Mouse (Mus musculus) hindbrain, embryonic 14.5 days (tissue): ENCODE measurements around the gene Nek2. TPM values are rescaled to one million over a fixed set of nuclear protein-coding genes. Genes with fewer than 3 reads are reported as not detected.

ENCODE experiments used
- ATAC-seq: fragments of 200-750 bp; cut with Nextera tagmentation; 2 replicates; pipeline ENCODE4 v1.8.0; 2017; ENCODE audit warnings: moderate number of reproducible peaks, mild to moderate bottlenecking, moderate TSS enrichment, moderate library complexity; ENCODE audit not compliant: low FRiP score
- DNase-seq: peaks from one replicate; pipeline ENCODE4 v3.0.0-alpha.2; 2015; ENCODE audit warnings: low spot score
- H3K27ac ChIP-seq: fragments of 300-500 bp; sonication (generic); 2 replicates; pipeline ENCODE4 v1.5.1; 2014; ENCODE audit warnings: mild to moderate bottlenecking, moderate library complexity
- H3K27me3 ChIP-seq: fragments of 300-500 bp; sonication (generic); 2 replicates; pipeline ENCODE4 v1.6.1; 2014; ENCODE audit warnings: mild to moderate bottlenecking, low read length, mixed read lengths; ENCODE audit not compliant: control insufficient read depth, insufficient read depth
- H3K36me3 ChIP-seq: fragments of 300-500 bp; sonication (generic); replicated peaks from 2 replicates; pipeline ENCODE4 v1.6.1; 2014; ENCODE audit not compliant: control insufficient read depth, insufficient read depth
- H3K4me1 ChIP-seq: fragments of 300-500 bp; sonication (generic); replicated peaks from 2 replicates; pipeline ENCODE4 v1.6.1; 2014; ENCODE audit warnings: antibody characterized with exemption, low read length, mixed read lengths; ENCODE audit not compliant: control insufficient read depth, insufficient read depth
- H3K4me2 ChIP-seq: fragments of 300-500 bp; sonication (generic); replicated peaks from 2 replicates; pipeline ENCODE4 v1.6.1; 2014; ENCODE audit warnings: mild to moderate bottlenecking, moderate library complexity
- H3K4me3 ChIP-seq: fragments of 300-500 bp; sonication (generic); replicated peaks from 2 replicates; pipeline ENCODE4 v1.5.1; 2014; ENCODE audit warnings: mild to moderate bottlenecking, low read length
- H3K9ac ChIP-seq: fragments of 300-500 bp; sonication (generic); 2 replicates; pipeline ENCODE4 v1.6.1; 2014
- H3K9me3 ChIP-seq: fragments of 300-500 bp; sonication (generic); 2 replicates; pipeline ENCODE4 v1.6.1; 2016; ENCODE audit warnings: low read length; ENCODE audit not compliant: control insufficient read depth
- WGBS: fragments of 180-500 bp; shearing (Covaris S2); extraction: QIAGEN DNeasy Blood & Tissue Kit; methylation state at CpG from one replicate; pipeline ENCODE4 v1.1.7; 2014; 5-methylcytosine and 5-hydroxymethylcytosine counted together
- polyA plus RNA-seq: library from polyadenylated mRNA; unstranded; fragments of >200 nt; fragmentation: Nextera tagmentation; extraction: Ambion mirVana; gene quantifications from 2 replicates; pipeline ENCODE4 v1.2.1, GENCODE M21; 2014

Gene Nek2
- polyA plus RNA-seq, 1 experiment from 2014 or later, result 6.2 TPM

- H3K4me2 ChIP-seq, result no peak overlapping the region
- no peak for ATAC-seq
- H3K27ac ChIP-seq, result no peak overlapping the region
- H3K9ac ChIP-seq, result no peak overlapping the region
- H3K27me3 ChIP-seq, result no peaks in the 10 kb centered on the region
- H3K4me3 ChIP-seq, result no peak overlapping the region
- no peaks in the 10 kb centered on the region for H3K4me1 ChIP-seq
- DNase-seq, result no peak
- H3K9me3 ChIP-seq, result no peaks in the 10 kb centered on the region
- 92% methylated on average over 8 of the region's 8 CpGs for whole genome bisulfite sequencing
- H3K36me3 ChIP-seq, result no peaks in the 10 kb centered on the region
Measured at GRCm38 (mm10) chr1:191864551-191865027, 43.3 kb downstream of the Nek2 start.

GRCm38 (mm10) chr1:191872076-191872710 is 50.9 kb downstream of the Nek2 start:
- Histone ChIP-seq H3K4me2 (no peak overlapping the region), H3K27me3 (no peaks in the 10 kb centered on the region), H3K27ac (no peak overlapping the region), H3K9ac (no peak overlapping the region), H3K4me1 (no peaks in the 10 kb centered on the region), H3K9me3 (no peaks in the 10 kb centered on the region), H3K4me3 (no peak overlapping the region), H3K36me3 (no peaks in the 10 kb centered on the region)
- no peak for ATAC-seq
- 87% methylated on average over 6 of the region's 6 CpGs for WGBS
- no peak for DNase-seq

GRCm38 (mm10) chr1:191875006-191875405 is 53.8 kb downstream of the Nek2 start:
- no peak for DNase-seq
- Histone ChIP-seq H3K9me3 (no peaks in the 10 kb centered on the region), H3K4me1 (no peaks in the 10 kb centered on the region), H3K27ac (no peak overlapping the region), H3K4me3 (no peak overlapping the region), H3K36me3 (no peaks in the 10 kb centered on the region), H3K27me3 (no peaks in the 10 kb centered on the region), H3K4me2 (no peak overlapping the region), H3K9ac (no peak overlapping the region)
- ATAC-seq, result no peak
- 90% methylated on average over 7 of the region's 7 CpGs for WGBS

- Histone ChIP-seq H3K27me3 (no peaks in the 10 kb centered on the region), H3K4me2 (no peak overlapping the region), H3K9me3 (no peaks in the 10 kb centered on the region), H3K4me1 (no peaks in the 10 kb centered on the region), H3K9ac (no peak overlapping the region), H3K27ac (no peak overlapping the region), H3K4me3 (no peak overlapping the region), H3K36me3 (no peaks in the 10 kb centered on the region)
- 75% methylated on average over 9 of the region's 9 CpGs for WGBS
- ATAC-seq (no peak), DNase-seq (no peak)
Measured at GRCm38 (mm10) chr1:191875683-191876305, 54.5 kb downstream of the Nek2 start.

- Histone ChIP-seq H3K9me3 (no peaks in the 10 kb centered on the region), H3K9ac (no peak overlapping the region), H3K4me1 (no peaks in the 10 kb centered on the region), H3K27me3 (no peaks in the 10 kb centered on the region), H3K27ac (no peak overlapping the region), H3K36me3 (no peaks in the 10 kb centered on the region), H3K4me3 (no peak overlapping the region), H3K4me2 (no peak overlapping the region)
- ATAC-seq, result no peak
- no peak for DNase-seq
- whole genome bisulfite sequencing, result 74% methylated on average over 10 of the region's 10 CpGs
Measured at GRCm38 (mm10) chr1:191877681-191878080, 56.4 kb downstream of the Nek2 start.

- Histone ChIP-seq H3K4me2 (no peak overlapping the region), H3K27me3 (no peaks in the 10 kb centered on the region), H3K4me1 (no peaks in the 10 kb centered on the region), H3K36me3 (no peaks in the 10 kb centered on the region), H3K9me3 (no peaks in the 10 kb centered on the region), H3K4me3 (no peak overlapping the region), H3K27ac (no peak overlapping the region), H3K9ac (no peak overlapping the region)
- DNase-seq (no peak), ATAC-seq (no peak)
- WGBS, result 61% methylated on average over 4 of the region's 4 CpGs
Measured at GRCm38 (mm10) chr1:191878518-191878921, 57.3 kb downstream of the Nek2 start.

GRCm38 (mm10) chr1:191880247-191880646 is 59.0 kb downstream of the Nek2 start:
- 97% methylated on average over 3 of the region's 3 CpGs for WGBS

GRCm38 (mm10) chr1:191880921-191881609 is 59.8 kb downstream of the Nek2 start:
- Histone ChIP-seq H3K4me1 (no peaks in the 10 kb centered on the region), H3K9me3 (no peaks in the 10 kb centered on the region), H3K27me3 (no peaks in the 10 kb centered on the region), H3K9ac (no peak overlapping the region), H3K27ac (no peak overlapping the region), H3K4me2 (no peak overlapping the region), H3K4me3 (no peak overlapping the region), H3K36me3 (no peaks in the 10 kb centered on the region)
- WGBS, result 82% methylated on average over 8 of the region's 8 CpGs
- DNase-seq, result no peak
- ATAC-seq, result no peak

More at GRCm38 (mm10) chr1:191880247-191880646, 59.0 kb downstream of the Nek2 start:
- Histone ChIP-seq H3K27me3 (no peaks in the 10 kb centered on the region), H3K36me3 (no peaks in the 10 kb centered on the region), H3K27ac (no peak overlapping the region), H3K4me1 (no peaks in the 10 kb centered on the region), H3K4me2 (no peak overlapping the region), H3K4me3 (no peak overlapping the region), H3K9ac (no peak overlapping the region), H3K9me3 (no peaks in the 10 kb centered on the region)
- ATAC-seq, result no peak
- DNase-seq, result no peak

GRCm38 (mm10) chr1:191881663-191882062 is 60.4 kb downstream of the Nek2 start:
- ATAC-seq (no peak), DNase-seq (no peak)
- no peak overlapping the region for H3K9ac ChIP-seq
- H3K9me3 ChIP-seq, result no peaks in the 10 kb centered on the region
- H3K4me1 ChIP-seq, result no peaks in the 10 kb centered on the region
- no peak overlapping the region for H3K4me3 ChIP-seq
- WGBS, result 72% methylated on average over 2 of the region's 2 CpGs
- H3K36me3 ChIP-seq, result no peaks in the 10 kb centered on the region
- no peak overlapping the region for H3K27ac ChIP-seq
- H3K27me3 ChIP-seq, result no peaks in the 10 kb centered on the region
- H3K4me2 ChIP-seq, result no peak overlapping the region
